Mouse (Mus musculus) limb, embryonic 11.5 days (tissue): ENCODE results near the gene Fgfr2. TPM values are rescaled to one million over a fixed set of nuclear protein-coding genes. Genes with fewer than 3 reads are reported as not detected.

Experiments
- ATAC-seq: fragments of 200-750 bp; cut with Nextera tagmentation; 2 replicates; pipeline ENCODE4 v1.8.0; 2017; ENCODE audit warnings: low read depth; ENCODE audit not compliant: insufficient number of reproducible peaks, low FRiP score, low TSS enrichment
- DNase-seq: peaks from one replicate; pipeline ENCODE4 v3.0.0-alpha.2; 2015; ENCODE audit warnings: low spot score
- H3K27ac ChIP-seq: fragments of 300-500 bp; sonication (generic); replicated peaks from 2 replicates; pipeline ENCODE4 v1.5.1; 2014; ENCODE audit warnings: low read depth, mild to moderate bottlenecking, low read length
- H3K27me3 ChIP-seq: fragments of 300-500 bp; sonication (generic); 2 replicates; pipeline ENCODE4 v1.6.1; 2014; ENCODE audit warnings: mild to moderate bottlenecking, low read length, mixed read lengths; ENCODE audit not compliant: control insufficient read depth, insufficient read depth
- H3K36me3 ChIP-seq: fragments of 300-500 bp; sonication (generic); 2 replicates; pipeline ENCODE4 v1.6.1; 2014; ENCODE audit warnings: mild to moderate bottlenecking, low read length, moderate library complexity, mixed read lengths; ENCODE audit not compliant: control insufficient read depth, insufficient read depth
- H3K4me1 ChIP-seq: fragments of 300-500 bp; sonication (generic); 2 replicates; pipeline ENCODE4 v1.6.1; 2014; ENCODE audit warnings: low read length, mixed read lengths; ENCODE audit not compliant: control insufficient read depth, insufficient read depth
- H3K4me2 ChIP-seq: fragments of 300-500 bp; sonication (generic); 2 replicates; pipeline ENCODE4 v1.6.1; 2014; ENCODE audit warnings: low read depth, mild to moderate bottlenecking, moderate library complexity; ENCODE audit not compliant: severe bottlenecking
- H3K4me3 ChIP-seq: fragments of 300-500 bp; sonication (generic); 2 replicates; pipeline ENCODE4 v1.5.1; 2014; ENCODE audit warnings: low read depth, low read length
- H3K9ac ChIP-seq: fragments of 300-500 bp; sonication (generic); 2 replicates; pipeline ENCODE4 v1.6.1; 2014; ENCODE audit warnings: mild to moderate bottlenecking, low read length
- H3K9me3 ChIP-seq: fragments of 300-500 bp; sonication (generic); 2 replicates; pipeline ENCODE4 v1.6.1; 2016; ENCODE audit warnings: low read length; ENCODE audit not compliant: control insufficient read depth
- WGBS: fragments of 180-500 bp; shearing (Covaris S2); extraction: QIAGEN DNeasy Blood & Tissue Kit; methylation state at CpG from one replicate; pipeline ENCODE4 v1.1.7; 2014; 5-methylcytosine and 5-hydroxymethylcytosine counted together
- polyA plus RNA-seq: library from polyadenylated mRNA; unstranded; fragments of >200 nt; fragmentation: Nextera tagmentation; extraction: Ambion mirVana; gene quantifications from 2 replicates; pipeline ENCODE4 v1.2.1, GENCODE M21; 2014

Gene Fgfr2
- polyA plus RNA-seq, 1 experiment from 2014 or later = 60.1 TPM

- Histone ChIP-seq H3K4me1 (peaks cover 1% of the 10 kb centered on the region; the same call in 1 of the 2 replicates), H3K27me3 (no peaks in the 10 kb centered on the region), H3K36me3 (no peaks in the 10 kb centered on the region), H3K9me3 (no peaks in the 10 kb centered on the region), H3K9ac (no peak overlapping the region), H3K4me2 (no peak overlapping the region), H3K4me3 (no peak overlapping the region), H3K27ac (no peak overlapping the region)
- DNase-seq (no peak), ATAC-seq (no peak)
- 66% methylated on average over 11 of the region's 11 CpGs for WGBS
Observed at GRCm38 (mm10) chr7:132644605-132645279, 478.4 kb downstream of the Fgfr2 start.

GRCm38 (mm10) chr7:132641606-132642005 lies 481.5 kb downstream of the Fgfr2 start:
- no peaks in the 10 kb centered on the region for H3K27me3 ChIP-seq
- H3K9me3 ChIP-seq = no peaks in the 10 kb centered on the region
- H3K4me1 ChIP-seq = peaks cover 3% of the 10 kb centered on the region
- WGBS = 87% methylated on average over 1 of the region's 1 CpGs
- H3K9ac ChIP-seq = no peak overlapping the region
- no peak overlapping the region for H3K4me3 ChIP-seq
- H3K36me3 ChIP-seq = no peaks in the 10 kb centered on the region
- no peak for DNase-seq
- ATAC-seq = no peak
- H3K4me2 ChIP-seq = no peak overlapping the region
- no peak overlapping the region for H3K27ac ChIP-seq

GRCm38 (mm10) chr7:132640946-132641345 lies 482.2 kb downstream of the Fgfr2 start:
- Histone ChIP-seq H3K27ac (no peak overlapping the region), H3K4me3 (no peak overlapping the region), H3K9ac (no peak overlapping the region), H3K9me3 (no peaks in the 10 kb centered on the region), H3K27me3 (no peaks in the 10 kb centered on the region), H3K4me1 (peaks cover 3% of the 10 kb centered on the region), H3K36me3 (no peaks in the 10 kb centered on the region), H3K4me2 (no peak overlapping the region)
- WGBS = 19% methylated on average over 9 of the region's 9 CpGs
- ATAC-seq (no peak), DNase-seq (no peak)

GRCm38 (mm10) chr7:132638446-132639087 lies 484.6 kb downstream of the Fgfr2 start:
- 69% methylated on average over 12 of the region's 12 CpGs for WGBS
- Histone ChIP-seq H3K27me3 (no peaks in the 10 kb centered on the region), H3K9me3 (no peaks in the 10 kb centered on the region), H3K9ac (no peak overlapping the region), H3K27ac (no peak overlapping the region), H3K4me2 (no peak overlapping the region), H3K36me3 (no peaks in the 10 kb centered on the region), H3K4me3 (no peak overlapping the region), H3K4me1 (peaks cover 3% of the 10 kb centered on the region)
- ATAC-seq (peak; percentile 72; the same call in 1 of the 2 replicates), DNase-seq (peak; percentile 65)

DNA sequence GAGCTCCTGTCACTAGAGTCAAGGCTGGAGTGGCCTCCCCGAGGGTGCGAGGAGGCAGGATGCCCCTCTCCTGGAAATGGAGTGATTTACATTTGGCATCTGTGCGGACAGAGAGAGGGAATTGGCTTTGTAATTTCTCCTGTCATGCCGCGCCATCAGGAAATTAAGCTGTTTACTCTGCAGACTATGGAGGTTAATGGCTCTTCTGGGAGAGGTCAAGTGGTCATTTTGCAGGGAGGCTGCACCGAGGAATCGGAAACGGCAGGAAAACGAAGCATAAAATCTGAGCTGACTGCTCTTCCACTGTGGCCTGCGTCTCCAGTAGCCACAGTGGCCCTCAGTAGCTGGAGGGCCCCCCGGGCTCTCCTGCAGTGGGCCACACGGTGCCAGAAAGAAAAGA lies 485.9 kb downstream of the Fgfr2 start:
- ATAC-seq = no peak
- DNase-seq = no peak
- H3K4me1 ChIP-seq = peaks cover 3% of the 10 kb centered on the region
- H3K27me3 ChIP-seq = no peaks in the 10 kb centered on the region
- no peak overlapping the region for H3K4me2 ChIP-seq
- H3K27ac ChIP-seq = no peak overlapping the region
- H3K9ac ChIP-seq = no peak overlapping the region
- 11% methylated on average over 12 of the region's 12 CpGs for WGBS
- no peaks in the 10 kb centered on the region for H3K9me3 ChIP-seq
- no peaks in the 10 kb centered on the region for H3K36me3 ChIP-seq
- no peak overlapping the region for H3K4me3 ChIP-seq

GRCm38 (mm10) chr7:132631313-132631712 lies 491.8 kb downstream of the Fgfr2 start:
- Histone ChIP-seq H3K9me3 (no peaks in the 10 kb centered on the region), H3K9ac (no peak overlapping the region), H3K4me3 (no peak overlapping the region), H3K4me1 (no peaks in the 10 kb centered on the region), H3K27ac (no peak overlapping the region), H3K27me3 (no peaks in the 10 kb centered on the region), H3K36me3 (no peaks in the 10 kb centered on the region), H3K4me2 (no peak overlapping the region)
- no peak for ATAC-seq
- DNase-seq = no peak
- 87% methylated on average over 11 of the region's 11 CpGs for WGBS

DNA sequence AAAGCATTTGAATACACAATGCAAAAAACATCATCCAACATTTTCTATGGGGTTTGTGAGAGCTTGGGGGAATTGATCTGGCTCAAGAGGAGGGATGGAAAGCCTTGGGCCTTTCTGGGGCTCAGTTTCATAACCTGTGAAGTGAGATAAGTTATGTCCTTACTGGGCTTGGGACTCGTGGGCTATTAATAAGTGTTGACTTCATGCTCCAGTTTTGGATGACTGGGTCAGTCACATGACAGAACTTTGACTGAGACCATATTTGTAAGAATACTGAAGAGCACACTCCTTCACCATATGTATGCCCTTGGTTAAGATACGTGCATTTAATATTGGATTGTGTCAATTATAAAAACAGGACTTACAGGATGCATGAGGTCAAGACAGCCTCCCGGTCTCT lies 495.7 kb downstream of the Fgfr2 start:
- Histone ChIP-seq H3K4me2 (no peak overlapping the region), H3K9ac (no peak overlapping the region), H3K27me3 (no peaks in the 10 kb centered on the region), H3K36me3 (no peaks in the 10 kb centered on the region), H3K27ac (no peak overlapping the region), H3K4me3 (no peak overlapping the region), H3K9me3 (no peaks in the 10 kb centered on the region), H3K4me1 (no peaks in the 10 kb centered on the region)
- DNase-seq = no peak
- ATAC-seq = no peak
- WGBS = 81% methylated on average over 3 of the region's 3 CpGs

GRCm38 (mm10) chr7:132626174-132626573 lies 497.0 kb downstream of the Fgfr2 start:
- 27% methylated on average over 4 of the region's 4 CpGs for WGBS
- Histone ChIP-seq H3K36me3 (no peaks in the 10 kb centered on the region), H3K27me3 (no peaks in the 10 kb centered on the region), H3K9ac (no peak overlapping the region), H3K4me2 (no peak overlapping the region), H3K4me3 (no peak overlapping the region), H3K9me3 (no peaks in the 10 kb centered on the region), H3K4me1 (no peaks in the 10 kb centered on the region), H3K27ac (no peak overlapping the region)
- no peak for ATAC-seq
- no peak for DNase-seq
